Mouse (Mus musculus): ENCODE data around the gene Tbxas1. TPM values are rescaled to one million over a fixed set of nuclear protein-coding genes. Genes with fewer than 3 reads are reported as not detected.
A peak's percentile ranks its signal among the peaks of the same experiment; 100 is the strongest.

The Tbxas1 gene
- polyA plus RNA-seq, 1 experiment from 2014 or later = 1.8 TPM

DNA sequence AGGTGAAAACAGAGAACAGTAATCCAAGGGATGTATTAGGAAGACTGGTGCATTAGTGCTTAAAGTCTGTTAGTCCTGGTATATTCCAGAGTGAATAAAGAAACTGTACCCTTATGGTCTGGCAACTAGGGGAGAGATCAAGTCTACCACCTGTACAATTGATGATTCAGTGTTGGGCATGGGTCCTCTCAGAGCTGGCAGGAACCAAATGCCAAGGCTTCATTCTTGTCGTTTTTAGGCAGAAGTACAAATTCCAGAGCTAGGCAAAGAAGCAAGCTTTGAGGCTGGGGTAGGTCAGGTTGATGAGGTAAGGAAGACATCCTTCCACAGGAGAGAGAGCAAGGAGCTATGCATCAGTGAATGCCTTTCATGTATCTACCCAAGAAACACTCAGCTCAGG, 34.4 kb upstream of the Tbxas1 start:
- no peak overlapping the region for H3K9ac ChIP-seq
- WGBS = 88% methylated on average over 1 of the region's 1 CpGs
- no peak for ATAC-seq (ENCODE audit: low FRiP score)
- H3K4me1 ChIP-seq = peaks cover 24% of the 10 kb centered on the region
- peaks cover 5% of the 10 kb centered on the region; the same call in 1 of the 2 replicates for H3K36me3 ChIP-seq (replicated peaks)
- no peaks in the 10 kb centered on the region for H3K9me3 ChIP-seq
- no peak overlapping the region for H3K4me3 ChIP-seq (replicated peaks)
- no peak overlapping the region for H3K4me2 ChIP-seq
- H3K27me3 ChIP-seq = no peaks in the 10 kb centered on the region
- H3K27ac ChIP-seq = no peak overlapping the region

DNA sequence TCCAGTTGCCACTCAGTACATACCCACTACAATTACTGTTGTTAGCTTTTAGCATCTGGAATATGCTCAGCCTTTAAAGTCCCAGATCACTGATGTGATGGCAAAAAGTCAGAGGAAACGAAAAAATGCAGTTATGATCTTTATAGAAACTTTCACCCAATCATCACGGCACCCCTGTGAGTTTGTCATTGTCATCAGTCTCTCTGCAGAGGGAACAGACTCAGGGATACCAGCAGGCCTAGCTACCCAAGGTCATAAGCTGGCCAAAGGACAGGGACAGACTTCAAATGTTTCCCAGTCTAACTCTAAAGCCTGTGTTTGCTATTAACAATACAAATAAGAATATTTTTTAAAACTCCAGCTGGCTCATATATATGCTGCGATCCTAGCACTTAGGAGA, 33.7 kb upstream of the Tbxas1 start:
- no peak overlapping the region for H3K4me3 ChIP-seq (replicated peaks)
- H3K36me3 ChIP-seq (replicated peaks) = peaks cover 5% of the 10 kb centered on the region; the same call in 1 of the 2 replicates
- no peak overlapping the region for H3K9ac ChIP-seq
- 88% methylated on average over 3 of the region's 3 CpGs for WGBS
- H3K27me3 ChIP-seq = no peaks in the 10 kb centered on the region
- H3K4me2 ChIP-seq = no peak overlapping the region
- H3K9me3 ChIP-seq = no peaks in the 10 kb centered on the region
- peaks cover 32% of the 10 kb centered on the region for H3K4me1 ChIP-seq
- no peak overlapping the region for H3K27ac ChIP-seq
- no peak for ATAC-seq (ENCODE audit: low FRiP score)

DNA sequence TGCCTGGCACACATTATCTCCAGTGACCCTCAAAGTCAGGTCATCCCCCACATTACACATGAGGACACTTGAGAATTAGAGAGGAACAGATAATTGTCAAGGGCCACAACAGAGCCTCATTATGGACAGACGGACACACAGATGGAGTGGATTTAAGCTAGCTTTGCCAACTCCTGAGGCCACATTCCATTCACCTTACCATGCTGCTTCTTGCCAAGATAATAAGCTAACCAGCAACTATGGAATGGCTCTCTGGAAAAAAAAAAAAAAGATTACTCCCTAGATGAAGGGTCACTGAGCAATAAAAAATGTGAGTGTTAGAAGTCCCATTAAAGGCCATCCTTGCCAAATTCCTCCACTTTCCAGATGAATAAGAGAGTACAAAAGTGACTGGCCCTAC, 30.1 kb upstream of the Tbxas1 start:
- ATAC-seq (ENCODE audit: low FRiP score) = no peak
- no peaks in the 10 kb centered on the region for H3K9me3 ChIP-seq
- 57% methylated on average over 1 of the region's 1 CpGs for WGBS
- H3K9ac ChIP-seq = no peak overlapping the region
- H3K27ac ChIP-seq = no peak overlapping the region
- no peak overlapping the region for H3K4me3 ChIP-seq (replicated peaks)
- no peaks in the 10 kb centered on the region for H3K36me3 ChIP-seq (replicated peaks)
- no peak overlapping the region for H3K4me2 ChIP-seq
- peaks cover 57% of the 10 kb centered on the region for H3K4me1 ChIP-seq
- no peaks in the 10 kb centered on the region for H3K27me3 ChIP-seq

DNA sequence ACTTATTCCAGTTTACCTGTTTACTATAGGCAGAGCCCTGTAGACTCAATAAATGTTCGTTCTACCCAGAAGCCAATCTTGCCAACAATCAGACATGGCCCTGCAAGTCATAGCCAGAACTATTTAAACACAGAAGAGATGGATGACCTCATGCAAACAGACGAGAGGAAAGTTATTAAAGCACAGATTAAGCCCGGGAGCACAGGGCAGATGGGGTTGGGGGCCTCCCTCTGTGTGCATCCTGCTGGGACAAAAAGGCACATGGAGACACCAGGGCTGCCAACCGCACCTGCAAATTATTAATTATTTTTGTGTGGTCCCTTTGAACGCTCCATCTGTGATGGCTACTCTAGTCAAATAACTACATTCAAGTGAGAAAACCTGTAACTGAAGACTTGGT, 29.3 kb upstream of the Tbxas1 start:
- H3K27me3 ChIP-seq = no peaks in the 10 kb centered on the region
- no peaks in the 10 kb centered on the region for H3K36me3 ChIP-seq (replicated peaks)
- no peak overlapping the region for H3K4me2 ChIP-seq
- WGBS = 53% methylated on average over 5 of the region's 5 CpGs
- no peak overlapping the region for H3K9ac ChIP-seq
- no peak overlapping the region for H3K4me3 ChIP-seq (replicated peaks)
- H3K9me3 ChIP-seq = no peaks in the 10 kb centered on the region
- H3K4me1 ChIP-seq = peaks cover 55% of the 10 kb centered on the region
- ATAC-seq (ENCODE audit: low FRiP score) = no peak
- no peak overlapping the region for H3K27ac ChIP-seq

DNA sequence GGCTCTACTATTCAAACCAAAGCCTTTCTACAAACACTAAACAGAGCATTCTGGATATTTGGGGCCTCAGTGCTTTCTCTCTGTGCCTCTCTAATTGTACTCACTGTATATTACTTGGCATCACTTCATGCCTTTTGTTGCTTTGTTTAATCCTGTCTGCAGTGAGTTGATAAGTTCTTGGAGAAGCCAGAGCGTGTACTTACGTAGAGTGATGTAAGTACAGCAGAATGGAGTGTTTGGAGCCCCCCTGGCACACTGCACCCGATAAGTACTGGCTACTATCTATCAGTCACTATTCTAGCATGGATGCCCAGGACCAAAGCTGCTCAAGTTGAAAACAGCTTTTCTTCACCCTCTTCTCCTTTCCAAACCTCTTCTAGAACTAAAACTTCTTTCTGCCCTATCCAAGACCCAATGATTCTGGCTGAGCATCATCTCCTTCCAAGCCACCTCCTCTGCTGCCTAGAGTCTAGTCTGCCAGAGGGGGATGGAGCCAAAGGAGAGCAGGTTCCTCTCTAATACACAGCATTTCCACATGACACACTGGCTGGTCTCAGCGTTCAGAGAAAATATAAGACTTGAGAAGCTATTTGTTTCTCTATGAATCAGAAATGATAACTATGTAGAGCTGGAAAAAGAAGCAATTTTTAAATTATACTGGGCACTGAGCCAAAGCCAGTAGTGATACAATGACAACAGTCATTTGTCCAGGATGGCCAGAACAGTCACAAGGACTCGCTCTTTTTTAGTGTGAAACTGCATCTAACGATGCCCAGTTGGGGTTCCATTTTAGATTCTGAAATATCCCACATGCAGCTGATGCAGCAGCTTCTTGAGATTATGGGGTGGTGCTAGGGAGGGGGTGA, 28.6 kb upstream of the Tbxas1 start:
- 60% methylated on average over 6 of the region's 6 CpGs for WGBS
- Histone ChIP-seq H3K9me3 (no peaks in the 10 kb centered on the region), H3K27me3 (no peaks in the 10 kb centered on the region), H3K9ac (no peak overlapping the region), H3K36me3 (replicated peaks) (no peaks in the 10 kb centered on the region), H3K4me3 (replicated peaks) (no peak overlapping the region), H3K27ac (peak overlapping the region; percentile 31; the same call in 1 of the 2 replicates), H3K4me1 (peaks cover 55% of the 10 kb centered on the region), H3K4me2 (no peak overlapping the region)
- ATAC-seq (ENCODE audit: low FRiP score) = no peak

DNA sequence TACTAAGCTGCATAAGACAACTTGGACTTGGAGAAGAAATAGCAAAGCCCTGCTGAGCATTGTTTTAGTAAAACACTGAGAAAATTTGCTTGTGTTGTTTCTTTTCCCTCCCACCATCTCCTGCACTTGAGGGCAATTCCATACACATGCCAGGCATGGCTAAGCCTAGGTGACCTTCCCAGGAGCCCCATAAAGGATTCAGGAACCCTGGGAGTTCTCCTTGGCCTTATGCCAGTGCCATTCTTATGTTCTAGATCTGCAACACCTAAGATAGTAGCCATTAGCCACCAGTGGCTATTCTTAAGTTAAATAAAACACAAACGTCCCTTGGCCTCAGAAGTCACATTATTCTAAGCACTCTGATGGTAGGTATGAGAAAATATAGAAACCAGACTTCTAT, 27.8 kb upstream of the Tbxas1 start:
- no peaks in the 10 kb centered on the region for H3K27me3 ChIP-seq
- H3K27ac ChIP-seq = 0 out of 2 replicates have a peak overlapping the region, but pooled peaks have one; percentile 31
- ATAC-seq (ENCODE audit: low FRiP score) = no peak
- no peaks in the 10 kb centered on the region for H3K36me3 ChIP-seq (replicated peaks)
- no peak overlapping the region for H3K4me2 ChIP-seq
- H3K9me3 ChIP-seq = no peaks in the 10 kb centered on the region
- H3K4me1 ChIP-seq = peaks cover 55% of the 10 kb centered on the region
- WGBS = 60% methylated on average over 1 of the region's 1 CpGs
- H3K4me3 ChIP-seq (replicated peaks) = no peak overlapping the region
- H3K9ac ChIP-seq = no peak overlapping the region

DNA sequence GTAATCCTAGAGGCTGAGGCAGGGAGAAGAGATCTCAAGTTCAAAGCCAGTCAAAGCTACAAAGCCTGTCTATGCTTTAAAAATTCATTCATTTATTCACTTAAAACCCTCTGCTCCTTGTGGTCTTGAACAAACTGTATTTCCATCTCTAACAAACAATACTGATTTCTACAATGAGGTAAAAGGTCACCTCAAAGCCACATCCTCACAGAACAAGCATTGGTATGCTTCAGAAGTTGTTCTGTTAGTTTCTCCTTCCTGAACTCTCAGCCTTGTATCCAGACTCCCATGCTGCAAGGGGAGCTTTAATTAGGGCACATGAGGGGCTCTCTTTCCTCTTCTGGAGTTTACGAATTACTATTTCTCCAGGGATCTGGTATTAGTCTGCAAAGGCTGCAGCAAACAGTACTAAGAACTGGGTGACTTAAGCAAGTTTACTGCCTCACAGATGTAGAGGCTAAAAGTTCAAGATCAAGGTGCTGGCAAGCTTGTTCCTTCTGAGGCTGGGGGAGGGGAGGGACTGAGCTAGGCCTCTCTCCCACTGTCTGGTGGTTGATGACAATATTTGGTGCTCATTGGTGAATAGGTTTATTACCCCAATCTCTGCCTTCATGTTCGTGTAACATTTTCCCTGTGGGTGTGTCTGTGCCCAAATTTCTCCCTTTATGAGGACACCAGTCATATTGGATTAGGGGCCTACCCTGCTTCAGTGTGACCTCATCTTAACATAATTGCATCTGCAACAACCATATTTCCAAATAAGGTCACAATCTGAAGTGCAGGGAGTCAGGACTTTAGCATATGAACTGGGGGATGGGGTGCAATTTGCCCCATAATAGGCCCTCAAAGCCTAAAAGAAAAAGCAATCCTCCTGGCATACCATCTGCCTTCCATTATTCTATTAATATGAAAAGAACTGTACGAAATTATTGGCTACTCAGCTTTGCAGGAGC, 27.0 kb upstream of the Tbxas1 start:
- whole genome bisulfite sequencing = 61% methylated on average over 3 of the region's 3 CpGs
- no peaks in the 10 kb centered on the region for H3K9me3 ChIP-seq
- H3K4me3 ChIP-seq (replicated peaks) = no peak overlapping the region
- H3K36me3 ChIP-seq (replicated peaks) = no peaks in the 10 kb centered on the region
- H3K27ac ChIP-seq = no peak overlapping the region
- no peaks in the 10 kb centered on the region for H3K27me3 ChIP-seq
- no peak overlapping the region for H3K4me2 ChIP-seq
- peaks cover 55% of the 10 kb centered on the region for H3K4me1 ChIP-seq
- ATAC-seq (ENCODE audit: low FRiP score) = no peak
- no peak overlapping the region for H3K9ac ChIP-seq

DNA sequence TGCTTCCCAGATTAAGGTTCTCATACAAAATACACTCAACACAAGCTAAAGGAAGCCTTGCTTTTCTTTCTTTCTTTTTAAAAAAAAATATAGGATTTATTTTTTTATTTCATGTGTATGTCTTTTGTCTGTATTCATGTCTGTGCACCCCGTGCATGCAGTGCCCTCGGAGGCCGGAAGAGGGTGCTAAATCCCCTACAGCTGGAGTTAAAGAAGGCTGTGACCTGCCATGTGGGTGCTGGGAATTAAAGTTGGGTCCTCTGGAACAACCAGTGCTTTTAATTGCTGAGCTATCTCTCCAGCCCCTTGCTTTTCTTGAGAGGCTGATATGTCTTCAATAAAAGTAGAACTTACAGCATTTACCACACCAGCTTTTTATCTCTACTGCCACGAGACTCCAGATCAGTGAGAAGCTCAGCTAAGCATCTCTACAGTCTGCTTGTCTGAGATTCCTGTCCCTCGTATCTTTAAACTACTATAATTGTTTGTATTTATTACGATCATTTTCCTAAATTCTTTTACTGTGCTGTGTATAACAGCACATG, 24.4 kb upstream of the Tbxas1 start:
- H3K4me3 ChIP-seq (replicated peaks) = no peak overlapping the region
- no peaks in the 10 kb centered on the region for H3K27me3 ChIP-seq
- WGBS = 93% methylated on average over 6 of the region's 6 CpGs
- no peak overlapping the region for H3K4me2 ChIP-seq
- peaks cover 53% of the 10 kb centered on the region for H3K4me1 ChIP-seq
- no peak for ATAC-seq (ENCODE audit: low FRiP score)
- no peaks in the 10 kb centered on the region for H3K9me3 ChIP-seq
- H3K9ac ChIP-seq = no peak overlapping the region
- no peak overlapping the region for H3K27ac ChIP-seq
- H3K36me3 ChIP-seq (replicated peaks) = no peaks in the 10 kb centered on the region

DNA sequence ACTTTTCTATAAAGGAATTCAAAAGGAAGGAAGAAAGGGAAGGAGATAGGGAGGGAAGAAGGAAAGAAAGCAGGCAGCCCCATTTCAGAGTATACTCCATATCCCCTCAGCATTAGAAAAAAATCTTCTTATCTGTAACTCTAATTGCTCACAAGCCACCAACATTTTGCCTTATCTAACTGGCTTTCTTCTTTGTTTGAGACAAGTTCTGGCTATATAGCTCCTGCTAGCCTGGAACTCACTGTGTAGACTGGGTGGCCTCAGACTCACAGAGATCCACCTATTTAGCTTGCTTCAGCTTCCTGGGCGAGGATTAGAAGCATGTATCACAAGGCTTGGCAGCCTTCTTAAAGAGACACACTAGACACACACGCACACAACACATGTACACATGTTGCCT, 23.5 kb upstream of the Tbxas1 start:
- ATAC-seq (ENCODE audit: low FRiP score) = no peak
- Histone ChIP-seq H3K4me1 (peaks cover 43% of the 10 kb centered on the region), H3K9ac (no peak overlapping the region), H3K4me3 (replicated peaks) (no peak overlapping the region), H3K27ac (no peak overlapping the region), H3K4me2 (no peak overlapping the region), H3K36me3 (replicated peaks) (no peaks in the 10 kb centered on the region), H3K27me3 (no peaks in the 10 kb centered on the region), H3K9me3 (no peaks in the 10 kb centered on the region)
- WGBS = 91% methylated on average over 2 of the region's 2 CpGs

DNA sequence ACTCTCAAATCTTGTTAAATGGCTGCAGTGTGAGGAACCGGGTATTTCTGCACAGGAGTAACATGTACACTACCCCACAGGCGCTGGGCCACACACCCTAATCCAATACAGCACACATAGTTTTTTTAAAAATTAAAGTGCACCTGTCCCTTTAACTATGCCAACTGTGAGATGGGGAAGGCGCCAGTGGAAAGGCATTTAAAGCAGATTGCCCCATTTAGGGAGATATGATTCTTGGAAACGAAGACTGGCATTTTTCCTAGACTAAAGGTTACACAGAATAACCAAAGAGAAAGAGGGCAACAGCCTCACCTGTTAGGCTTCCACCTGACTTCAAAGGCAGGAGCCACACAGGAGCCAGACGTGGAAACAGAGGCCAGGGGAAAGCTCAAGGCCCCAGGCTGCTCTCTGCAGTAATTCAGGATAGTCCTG, 21.6 kb upstream of the Tbxas1 start:
- H3K36me3 ChIP-seq (replicated peaks) = no peaks in the 10 kb centered on the region
- ATAC-seq (ENCODE audit: low FRiP score) = no peak
- H3K27ac ChIP-seq = no peak overlapping the region
- H3K9me3 ChIP-seq = no peaks in the 10 kb centered on the region
- H3K27me3 ChIP-seq = no peaks in the 10 kb centered on the region
- H3K4me3 ChIP-seq (replicated peaks) = no peak overlapping the region
- no peak overlapping the region for H3K9ac ChIP-seq
- no peak overlapping the region for H3K4me2 ChIP-seq
- peaks cover 27% of the 10 kb centered on the region for H3K4me1 ChIP-seq
- WGBS = 75% methylated on average over 5 of the region's 5 CpGs

DNA sequence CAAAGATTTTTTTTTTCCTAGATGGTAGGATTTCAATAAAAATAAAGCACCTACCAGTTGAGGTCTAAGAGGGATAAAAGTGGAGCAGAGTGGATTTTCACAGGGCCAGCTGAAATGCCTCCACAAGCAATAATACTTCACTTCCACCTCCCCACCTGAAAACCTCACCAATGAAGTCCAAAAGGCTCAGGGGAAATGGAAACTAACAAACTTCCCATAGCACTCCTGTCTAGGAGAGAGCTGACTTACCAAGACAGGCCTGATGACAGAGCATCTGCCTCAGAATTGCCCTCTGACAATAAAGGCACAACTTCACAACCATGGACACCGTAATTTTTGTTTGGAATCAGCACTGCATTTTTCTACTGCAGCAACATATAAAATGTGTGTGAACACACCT, 15.4 kb upstream of the Tbxas1 start:
- Histone ChIP-seq H3K4me2 (no peak overlapping the region), H3K27me3 (no peaks in the 10 kb centered on the region), H3K9ac (no peak overlapping the region), H3K36me3 (replicated peaks) (no peaks in the 10 kb centered on the region), H3K4me1 (peaks cover 10% of the 10 kb centered on the region), H3K4me3 (replicated peaks) (no peak overlapping the region), H3K27ac (no peak overlapping the region), H3K9me3 (no peaks in the 10 kb centered on the region)
- 94% methylated on average over 1 of the region's 1 CpGs for WGBS
- ATAC-seq (ENCODE audit: low FRiP score) = no peak

DNA sequence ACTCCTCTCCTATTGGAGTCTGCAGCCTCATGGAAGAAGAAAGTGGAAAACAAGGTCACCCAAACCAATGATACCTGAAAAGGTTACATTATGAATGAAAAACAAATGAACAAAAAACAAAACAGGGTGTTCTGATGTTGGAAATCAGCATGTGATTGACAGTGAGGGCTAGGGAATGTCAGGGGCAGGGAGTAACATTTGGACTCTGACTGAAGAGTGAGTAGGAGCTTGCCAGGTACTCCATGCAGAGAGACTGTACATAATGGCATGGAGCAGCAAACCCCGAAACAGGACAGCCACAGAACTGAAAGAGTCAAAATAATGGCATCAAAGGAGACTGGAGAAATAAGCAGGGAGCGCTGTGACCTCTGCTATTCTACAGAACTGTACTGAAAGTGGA, 14.9 kb upstream of the Tbxas1 start:
- Histone ChIP-seq H3K27ac (no peak overlapping the region), H3K36me3 (replicated peaks) (no peaks in the 10 kb centered on the region), H3K4me3 (replicated peaks) (no peak overlapping the region), H3K27me3 (no peaks in the 10 kb centered on the region), H3K4me2 (no peak overlapping the region), H3K9me3 (no peaks in the 10 kb centered on the region), H3K9ac (no peak overlapping the region), H3K4me1 (peaks cover 11% of the 10 kb centered on the region)
- no peak for ATAC-seq (ENCODE audit: low FRiP score)
- WGBS = 83% methylated on average over 2 of the region's 2 CpGs
